Mouse (Mus musculus): ENCODE data around the gene Cela3a. TPM values are rescaled to one million over a fixed set of nuclear protein-coding genes. Genes with fewer than 3 reads are reported as not detected.

Cela3a gene
- not detected for polyA plus RNA-seq (2017; shearing (Covaris generic))

DNA sequence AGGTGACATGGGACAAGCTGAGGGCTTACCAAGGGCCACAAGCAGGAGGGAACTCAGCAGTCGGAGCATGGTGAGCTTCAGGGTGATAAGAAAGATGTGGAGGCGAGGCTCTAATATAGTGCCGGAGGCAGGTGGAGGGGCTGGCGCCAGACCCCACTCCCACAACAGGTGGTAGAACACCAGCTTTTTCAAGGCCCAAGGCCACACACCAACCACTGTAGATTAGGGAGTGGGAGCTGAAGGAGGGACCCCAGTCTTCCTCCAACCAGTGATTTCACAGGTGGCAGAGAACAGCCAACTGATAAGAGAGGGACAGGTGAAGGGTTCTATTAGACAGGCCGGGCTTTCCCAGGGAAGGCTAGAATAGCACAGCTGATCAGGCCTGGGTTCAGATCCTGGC lies at the start of gene Cela3a:
Cela3a (minus strand) TSS at position 101 of the 400 bp plus-strand sequence.

DNA sequence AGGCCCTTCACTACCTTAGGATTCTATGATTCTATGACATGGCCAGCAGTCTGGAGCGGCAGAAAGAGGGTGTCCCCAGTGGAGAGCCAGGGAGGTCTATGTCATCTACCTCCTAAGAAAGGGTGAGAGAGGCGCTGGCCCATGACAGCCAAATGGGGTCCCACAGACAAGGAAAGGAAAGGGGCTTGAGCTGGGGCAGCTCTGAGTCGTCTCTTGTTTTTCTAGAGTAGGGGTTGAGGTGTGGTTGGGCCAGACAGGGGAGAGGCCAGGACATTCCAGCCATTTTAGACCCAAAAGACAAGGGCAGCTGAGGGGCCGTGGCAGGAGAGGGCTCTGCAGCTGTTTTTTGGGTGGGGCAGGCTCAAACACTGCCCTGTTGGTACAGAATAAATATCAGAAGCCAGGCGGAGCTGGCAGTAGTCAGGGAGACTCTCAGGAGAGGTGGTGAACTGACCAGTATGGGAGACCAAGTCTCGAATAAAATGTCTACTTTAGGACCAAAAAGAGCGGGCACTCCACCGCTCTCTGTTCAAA lies 43.7 kb upstream of the Cela3a start, which contains the start of gene 1700013G24Rik:
1700013G24Rik (plus strand) TSS at position 51 of the 534 bp plus-strand sequence.

DNA sequence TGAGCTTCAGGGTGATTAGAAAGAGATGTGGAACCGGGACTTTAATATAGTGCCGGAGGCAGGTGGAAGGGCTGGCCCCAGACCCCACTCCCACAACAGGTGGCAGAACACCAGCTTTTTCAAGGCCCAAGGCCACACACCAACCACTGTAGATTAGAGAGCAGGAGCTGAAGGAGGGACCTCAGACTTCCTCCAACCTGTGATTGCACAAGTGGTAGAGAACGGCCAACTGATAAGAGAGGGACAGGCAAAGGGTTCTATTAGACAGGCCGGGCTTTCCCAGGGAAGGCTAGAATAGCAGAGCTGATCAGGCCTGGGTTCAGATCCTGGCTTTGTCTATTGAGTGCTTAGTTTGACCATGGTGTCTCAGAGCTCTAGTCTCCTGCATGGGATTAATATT lies 20.9 kb upstream of the Cela3a start, which contains the start of gene Cela3b:
Cela3b (minus strand) TSS at position 39 of the 400 bp plus-strand sequence.

DNA sequence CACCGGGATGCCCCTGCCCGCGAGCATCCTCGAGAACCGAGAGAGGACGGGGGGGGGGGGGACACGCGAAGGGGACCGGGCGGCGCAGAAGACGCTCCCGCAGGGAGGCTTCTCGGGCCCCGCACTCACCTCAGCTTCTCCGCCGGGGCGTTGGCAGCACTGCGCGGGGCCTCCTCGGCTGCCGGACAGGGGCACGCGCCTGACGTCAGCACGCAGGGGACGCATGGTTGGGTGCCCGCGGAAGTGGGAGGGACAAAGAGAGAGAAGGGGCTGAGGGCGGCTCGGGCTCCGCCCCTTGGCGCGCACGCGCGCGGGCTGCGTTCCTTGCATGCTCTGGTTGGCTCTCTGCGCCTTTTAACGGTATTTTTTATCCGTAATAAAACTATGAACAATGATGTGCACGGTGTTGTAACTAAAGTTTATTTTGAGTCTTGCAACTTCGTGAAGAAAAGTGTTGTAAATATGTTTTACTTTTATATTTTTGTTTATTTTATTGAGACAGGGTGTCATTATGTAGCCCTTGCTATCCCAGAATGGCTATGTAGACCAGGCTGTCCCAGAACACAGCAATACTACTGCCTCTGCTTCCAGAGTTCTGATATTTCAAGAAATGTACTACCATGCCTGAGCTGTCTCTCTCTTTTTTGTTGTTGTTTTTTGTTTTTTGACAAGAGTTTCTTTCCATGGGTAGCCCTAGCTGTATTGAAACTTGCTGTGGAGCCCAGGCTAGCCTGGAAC lies 51.9 kb downstream of the Cela3a start, which contains the start of gene Cdc42:
Cdc42 (minus strand) TSS at position 204 of the 738 bp plus-strand sequence.

Other genes starting within 250 kb of the Cela3a start
- 0.11 TPM for gene Wnt4, start 132.3 kb downstream of the Cela3a start, polyA plus RNA-seq (2017; shearing (Covaris generic))
- 745 TPM for gene Cdc42, start 52.1 kb downstream of the Cela3a start, polyA plus RNA-seq (2017; shearing (Covaris generic))
- not detected for gene Cela3b, start 20.7 kb upstream of the Cela3a start, polyA plus RNA-seq (2017; shearing (Covaris generic))
- not detected for gene 1700013G24Rik, start 43.5 kb upstream of the Cela3a start, polyA plus RNA-seq (2017; shearing (Covaris generic))
- not detected for gene Hspg2, start 59.0 kb upstream of the Cela3a start, polyA plus RNA-seq (2017; shearing (Covaris generic))
- gene Ldlrad2, start 164.8 kb upstream of the Cela3a start, polyA plus RNA-seq (2017; shearing (Covaris generic)), result not detected
- gene Usp48, start 184.0 kb upstream of the Cela3a start, polyA plus RNA-seq (2017; shearing (Covaris generic)), result 96.2 TPM